Mouse (Mus musculus) lung, embryonic 16.5 days (tissue): ENCODE measurements around the gene Vstm2l. TPM values are rescaled to one million over a fixed set of nuclear protein-coding genes. Genes with fewer than 3 reads are reported as not detected.

Experiments
- ATAC-seq: fragments of 200-750 bp; cut with Nextera tagmentation; 2 replicates; pipeline ENCODE4 v1.8.0; 2017; ENCODE audit warnings: low read depth, mild to moderate bottlenecking, moderate library complexity
- H3K27ac ChIP-seq: fragments of 300-500 bp; sonication (generic); 2 replicates; pipeline ENCODE4 v1.5.1; 2014; ENCODE audit warnings: mild to moderate bottlenecking, control low read depth, low read length
- H3K27me3 ChIP-seq: fragments of 300-500 bp; sonication (generic); 2 replicates; pipeline ENCODE4 v1.6.1; 2014; ENCODE audit warnings: low read depth, low read length, mixed read lengths; ENCODE audit not compliant: control insufficient read depth, insufficient read depth
- H3K36me3 ChIP-seq: fragments of 300-500 bp; sonication (generic); 2 replicates; pipeline ENCODE4 v1.6.1; 2014; ENCODE audit warnings: low read length; ENCODE audit not compliant: control insufficient read depth, insufficient read depth
- H3K4me1 ChIP-seq: fragments of 300-500 bp; sonication (generic); replicated peaks from 2 replicates; pipeline ENCODE4 v1.6.1; 2014; ENCODE audit warnings: low read length, mixed read lengths; ENCODE audit not compliant: control insufficient read depth, insufficient read depth
- H3K4me2 ChIP-seq: fragments of 300-500 bp; sonication (generic); 2 replicates; pipeline ENCODE4 v1.6.1; 2014; ENCODE audit warnings: low read depth, low read length, control low read depth
- H3K4me3 ChIP-seq: fragments of 300-500 bp; sonication (generic); 2 replicates; pipeline ENCODE4 v1.5.1; 2014; ENCODE audit warnings: mild to moderate bottlenecking, low read length, control low read depth
- H3K9ac ChIP-seq: fragments of 300-500 bp; sonication (generic); 2 replicates; pipeline ENCODE4 v1.6.1; 2014; ENCODE audit warnings: low read length, control low read depth
- H3K9me3 ChIP-seq: fragments of 300-500 bp; sonication (generic); 2 replicates; pipeline ENCODE4 v1.6.1; 2016; ENCODE audit warnings: low read length; ENCODE audit not compliant: control insufficient read depth
- WGBS: fragments of 180-500 bp; shearing (Covaris S2); extraction: QIAGEN DNeasy Blood & Tissue Kit; methylation state at CpG from one replicate; pipeline ENCODE4 v1.1.7; 2014; 5-methylcytosine and 5-hydroxymethylcytosine counted together
- polyA plus RNA-seq: library from polyadenylated mRNA; unstranded; fragments of >200 nt; fragmentation: Nextera tagmentation; extraction: Ambion mirVana; gene quantifications from 2 replicates; pipeline ENCODE4 v1.2.1, GENCODE M21; 2015

The Vstm2l gene
- polyA plus RNA-seq, 1 experiment from 2014 or later, result not detected

- Histone ChIP-seq H3K9me3 (no peaks in the 10 kb centered on the region), H3K27ac (no peak overlapping the region), H3K9ac (no peak overlapping the region), H3K27me3 (no peaks in the 10 kb centered on the region; the same call in 1 of the 2 replicates), H3K4me1 (no peaks in the 10 kb centered on the region), H3K4me2 (no peak overlapping the region), H3K36me3 (no peaks in the 10 kb centered on the region), H3K4me3 (no peak overlapping the region)
- 51% methylated on average over 5 of the region's 5 CpGs for WGBS
- ATAC-seq, result no peak
These were observed 10.1 kb downstream of the Vstm2l start for GRCm38 (mm10) chr2:157924504-157924903.

GRCm38 (mm10) chr2:157926502-157926901 lies 12.0 kb downstream of the Vstm2l start:
- Histone ChIP-seq H3K27ac (no peak overlapping the region), H3K9me3 (no peaks in the 10 kb centered on the region), H3K9ac (no peak overlapping the region), H3K27me3 (no peaks in the 10 kb centered on the region; the same call in 1 of the 2 replicates), H3K4me1 (no peaks in the 10 kb centered on the region), H3K36me3 (no peaks in the 10 kb centered on the region), H3K4me3 (no peak overlapping the region), H3K4me2 (no peak overlapping the region)
- no peak for ATAC-seq
- 52% methylated on average over 7 of the region's 7 CpGs for WGBS

- Histone ChIP-seq H3K9ac (no peak overlapping the region), H3K36me3 (no peaks in the 10 kb centered on the region), H3K4me1 (no peaks in the 10 kb centered on the region), H3K4me3 (no peak overlapping the region), H3K27me3 (no peaks in the 10 kb centered on the region), H3K9me3 (no peaks in the 10 kb centered on the region), H3K4me2 (no peak overlapping the region), H3K27ac (no peak overlapping the region)
- WGBS, result 70% methylated on average over 3 of the region's 3 CpGs
- ATAC-seq, result no peak
These were observed 12.5 kb downstream of the Vstm2l start for GRCm38 (mm10) chr2:157926927-157927326.

GRCm38 (mm10) chr2:157927397-157927796 lies 12.9 kb downstream of the Vstm2l start:
- H3K27me3 ChIP-seq, result no peaks in the 10 kb centered on the region
- WGBS, result 58% methylated on average over 20 of the region's 20 CpGs

DNA sequence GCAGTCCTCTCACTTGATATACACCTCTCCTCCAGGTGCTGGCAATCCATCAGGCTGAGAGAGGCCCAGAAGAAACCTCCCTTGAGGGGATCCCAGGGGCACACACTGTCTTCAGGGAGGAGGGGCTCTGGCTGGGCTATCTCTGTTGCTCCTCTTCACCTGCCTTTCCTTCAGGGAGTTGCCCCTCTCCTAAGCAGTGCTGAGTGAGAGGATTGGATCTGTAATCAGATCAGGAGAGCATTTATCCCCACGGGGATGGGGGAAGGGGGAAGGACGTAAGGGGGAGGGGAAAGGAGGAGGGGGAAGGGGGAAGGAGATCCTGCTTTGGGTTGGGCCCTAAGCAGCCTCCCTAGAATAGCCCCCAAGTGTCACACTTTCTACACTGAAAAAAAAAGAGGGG lies 13.4 kb downstream of the Vstm2l start:
- no CpG with 5 or more reads among the region's 2 CpGs for WGBS
- no peak overlapping the region for H3K27ac ChIP-seq
- H3K9ac ChIP-seq, result no peak overlapping the region
- no peak overlapping the region for H3K4me2 ChIP-seq
- H3K4me1 ChIP-seq, result no peaks in the 10 kb centered on the region
- H3K4me3 ChIP-seq, result no peak overlapping the region
- H3K36me3 ChIP-seq, result no peaks in the 10 kb centered on the region
- no peaks in the 10 kb centered on the region for H3K9me3 ChIP-seq
- H3K27me3 ChIP-seq, result no peaks in the 10 kb centered on the region
- ATAC-seq, result no peak

More at GRCm38 (mm10) chr2:157927397-157927796, 12.9 kb downstream of the Vstm2l start:
- no peaks in the 10 kb centered on the region for H3K4me1 ChIP-seq
- H3K4me3 ChIP-seq, result no peak overlapping the region
- no peaks in the 10 kb centered on the region for H3K36me3 ChIP-seq
- no peak overlapping the region for H3K27ac ChIP-seq
- H3K9ac ChIP-seq, result no peak overlapping the region
- H3K4me2 ChIP-seq, result no peak overlapping the region
- no peaks in the 10 kb centered on the region for H3K9me3 ChIP-seq
- no peak for ATAC-seq

DNA sequence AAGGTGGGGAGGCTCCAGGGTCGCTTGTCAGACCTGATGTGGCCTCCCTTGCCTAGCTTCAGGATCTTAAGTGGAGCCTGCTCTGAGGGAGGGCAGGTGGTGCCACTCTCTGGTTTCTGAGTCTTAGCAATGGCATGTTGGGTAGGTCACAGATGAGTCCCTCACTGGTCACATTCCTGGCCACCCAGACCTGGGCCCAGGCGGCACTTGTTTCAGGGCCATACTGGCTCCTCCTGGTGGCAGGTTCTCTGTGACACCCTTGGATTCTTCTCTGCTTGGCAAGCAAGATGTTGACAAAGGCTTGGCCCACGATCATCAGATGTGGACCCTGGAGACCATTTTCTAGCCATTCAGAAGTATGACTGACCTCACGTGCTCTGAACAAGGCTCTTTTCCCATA lies 18.2 kb downstream of the Vstm2l start:
- no peaks in the 10 kb centered on the region for H3K27me3 ChIP-seq
- no peak overlapping the region for H3K4me2 ChIP-seq
- no peak overlapping the region for H3K9ac ChIP-seq
- no peaks in the 10 kb centered on the region for H3K4me1 ChIP-seq
- H3K9me3 ChIP-seq, result no peaks in the 10 kb centered on the region
- H3K36me3 ChIP-seq, result no peaks in the 10 kb centered on the region
- 62% methylated on average over 4 of the region's 4 CpGs for whole genome bisulfite sequencing
- no peak overlapping the region for H3K27ac ChIP-seq
- ATAC-seq, result no peak
- no peak overlapping the region for H3K4me3 ChIP-seq

DNA sequence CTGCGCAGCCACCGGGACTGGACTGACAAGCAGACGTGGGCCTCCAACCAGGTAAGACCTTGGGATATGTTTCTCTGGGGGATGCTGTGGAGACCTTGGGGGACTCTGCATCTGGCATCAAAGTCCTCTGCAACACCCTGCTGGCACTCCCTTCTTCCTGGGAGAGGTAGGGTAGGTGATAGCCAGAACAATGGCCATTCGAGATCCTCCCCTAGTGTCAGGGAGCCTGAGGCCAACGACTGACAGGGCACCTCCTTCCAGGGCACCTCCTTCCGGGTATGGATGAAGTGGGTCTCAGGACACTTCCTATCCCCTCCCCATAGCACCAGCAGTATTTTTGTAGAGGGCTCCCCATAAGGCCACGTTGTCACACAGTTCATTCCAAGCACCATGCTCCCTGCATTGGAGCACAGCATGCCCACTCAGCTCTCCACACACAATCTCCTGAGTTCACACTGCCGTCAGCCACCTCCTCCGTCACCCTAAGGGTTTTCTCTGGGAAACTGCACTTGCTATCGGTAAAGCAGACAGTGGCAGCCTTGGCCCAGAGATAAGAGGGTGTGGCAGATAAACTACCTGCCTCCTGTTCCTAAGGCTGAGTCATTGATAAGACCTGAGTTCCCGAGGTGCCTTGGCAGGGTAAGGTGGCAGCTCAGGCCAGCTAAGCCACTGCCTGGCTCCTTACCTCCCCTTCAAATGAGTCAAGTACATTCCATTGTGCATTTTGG lies 21.2 kb downstream of the Vstm2l start:
- Histone ChIP-seq H3K4me1 (no peaks in the 10 kb centered on the region), H3K27ac (no peak overlapping the region), H3K27me3 (peaks cover 5% of the 10 kb centered on the region; the same call in 1 of the 2 replicates), H3K4me3 (no peak overlapping the region), H3K36me3 (no peaks in the 10 kb centered on the region), H3K9ac (no peak overlapping the region), H3K9me3 (no peaks in the 10 kb centered on the region), H3K4me2 (no peak overlapping the region)
- no peak for ATAC-seq
- WGBS, result 43% methylated on average over 11 of the region's 11 CpGs

DNA sequence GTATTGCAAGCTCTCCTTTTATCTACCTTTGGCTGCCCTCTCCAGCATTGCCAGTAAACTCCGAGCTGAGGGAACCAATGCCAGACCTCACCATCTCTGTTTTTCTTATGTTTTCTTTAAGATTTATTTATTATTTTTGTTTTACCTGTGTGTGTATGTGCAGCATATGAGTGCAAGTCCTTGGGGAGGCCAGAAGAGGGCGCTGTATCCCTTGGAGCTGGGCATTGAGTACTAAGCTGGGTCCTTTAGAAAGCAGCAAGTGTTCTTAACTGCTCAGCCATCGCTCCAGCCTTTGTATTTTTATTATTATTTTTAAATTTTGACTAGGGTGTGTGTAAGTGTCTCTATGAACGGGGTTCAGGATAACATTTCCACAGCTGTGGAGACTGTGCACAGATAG lies 22.2 kb downstream of the Vstm2l start:
- Histone ChIP-seq H3K4me1 (no peaks in the 10 kb centered on the region), H3K27ac (no peak overlapping the region), H3K9me3 (no peaks in the 10 kb centered on the region), H3K4me3 (no peak overlapping the region), H3K36me3 (no peaks in the 10 kb centered on the region), H3K27me3 (peaks cover 15% of the 10 kb centered on the region), H3K4me2 (no peak overlapping the region), H3K9ac (no peak overlapping the region)
- WGBS, result 70% methylated on average over 4 of the region's 4 CpGs
- ATAC-seq, result no peak

GRCm38 (mm10) chr2:157940586-157941185 lies 26.2 kb downstream of the Vstm2l start:
- Histone ChIP-seq H3K9ac (no peak overlapping the region), H3K27ac (no peak overlapping the region), H3K4me1 (peaks cover 8% of the 10 kb centered on the region), H3K4me2 (no peak overlapping the region), H3K9me3 (no peaks in the 10 kb centered on the region), H3K4me3 (no peak overlapping the region), H3K36me3 (no peaks in the 10 kb centered on the region), H3K27me3 (peaks cover 19% of the 10 kb centered on the region)
- 5% methylated on average over 18 of the region's 18 CpGs for WGBS
- no peak for ATAC-seq
